Mouse (Mus musculus) CH12F3 (cell line): Measurements from ENCODE around the gene H2al2c.
"Not testable (repeated sequence)": the region's sequence is repeated elsewhere in the genome, so short reads cannot be mapped to it uniquely, and the experiment has no call there.

ENCODE experiments used
- in situ Hi-C: fragments of 300-500 bp; cut with MboI; formaldehyde crosslinking; loops from 2 replicates; pipeline ENCODE4 v1.14.3; 2020; ENCODE audit warnings: low sequenced_read_pairs

H2al2c gene

GRCm38 (mm10) chrY:2598799-2599198, at the start of gene H2al2c:
H2al2c (plus strand) TSS chrY:2599099.
- in situ Hi-C loops = not testable (repeated sequence)
